Mouse (Mus musculus) layer of hippocampus, adult 2 months (tissue): Measurements from ENCODE around the gene D330020A13Rik. TPM values are rescaled to one million over a fixed set of nuclear protein-coding genes. Genes with fewer than 3 reads are reported as not detected.

Experiments used
- DNase-seq, 2 experiments: peaks; one replicate each; pipeline ENCODE4 v3.0.0; 2022; ENCODE audit warnings: low spot score in 2 of 2
- H3K27ac ChIP-seq: fragments of 200-600 bp; 2 replicates; pipeline ENCODE4 v1.8.1; 2022
- H3K4me3 ChIP-seq: fragments of 200-600 bp; 2 replicates; pipeline ENCODE4 v1.8.1; 2022; ENCODE audit warnings: mild to moderate bottlenecking
- CTCF ChIP-seq: fragments of 200-600 bp; conservative IDR thresholded peaks from 2 replicates; pipeline ENCODE4 v1.8.1; 2022; ENCODE audit warnings: antibody characterized with exemption, mild to moderate bottlenecking, moderate library complexity
- long read RNA-seq, 2 experiments: library from polyadenylated mRNA; stranded (forward); transcript quantifications; one replicate each; pipeline ENCODE4 v2.0.0; 2021; ENCODE audit warnings: borderline mapping rate in 2 of 2
- total RNA-seq, 2 experiments: library from RNA; stranded (reverse); gene quantifications; 2 replicates each; pipeline ENCODE4 v1.2.3; 2021

D330020A13Rik gene
- not detected for total RNA-seq
- long read RNA-seq, experiment 1, result 0 reads
- long read RNA-seq, experiment 2, result 0 reads

- DNase-seq, result peak; percentile 39 to 59
- H3K4me3 ChIP-seq, result peak within 1 kb of the TSS; percentile 71
- TF ChIP-seq CTCF, result no peak
- peak within 1 kb of the TSS; percentile 41; the same call in 1 of the 2 replicates for H3K27ac ChIP-seq
These were observed at the start of gene D330020A13Rik, which contains the start of gene B4galnt3 for GRCm38 (mm10) chr6:120294056-120294784. D330020A13Rik (plus strand) TSS chr6:120294364. B4galnt3 (minus strand) TSS chr6:120294559.

DNA sequence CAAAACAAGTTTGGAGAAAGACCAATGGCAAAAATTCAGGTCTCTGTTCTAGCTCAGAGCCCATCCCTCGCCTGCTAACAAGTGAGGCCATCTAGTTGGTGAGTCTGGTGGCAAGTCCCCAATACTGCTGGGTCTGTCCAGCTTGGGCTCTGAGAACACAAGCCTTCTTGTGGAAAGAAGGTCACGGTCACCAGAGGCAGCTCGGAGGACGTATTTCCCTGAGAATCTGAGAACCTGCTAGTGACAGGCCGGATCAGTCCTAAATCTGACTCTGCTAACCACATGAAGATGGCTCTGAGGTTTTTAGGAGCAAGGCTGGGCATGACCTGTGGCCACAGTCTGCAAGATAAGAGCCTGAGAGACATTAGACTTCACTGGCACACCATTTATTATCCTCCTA is 47.5 kb upstream of the D330020A13Rik start:
- no peak for TF ChIP-seq CTCF
- Histone ChIP-seq H3K27ac (no peak overlapping the region), H3K4me3 (no peak overlapping the region)
- DNase-seq, result no peak

- Histone ChIP-seq H3K4me3 (no peak overlapping the region), H3K27ac (no peak overlapping the region)
- no peak for DNase-seq
- no peak for TF ChIP-seq CTCF
These were observed 44.3 kb upstream of the D330020A13Rik start for GRCm38 (mm10) chr6:120249831-120250230.

DNA sequence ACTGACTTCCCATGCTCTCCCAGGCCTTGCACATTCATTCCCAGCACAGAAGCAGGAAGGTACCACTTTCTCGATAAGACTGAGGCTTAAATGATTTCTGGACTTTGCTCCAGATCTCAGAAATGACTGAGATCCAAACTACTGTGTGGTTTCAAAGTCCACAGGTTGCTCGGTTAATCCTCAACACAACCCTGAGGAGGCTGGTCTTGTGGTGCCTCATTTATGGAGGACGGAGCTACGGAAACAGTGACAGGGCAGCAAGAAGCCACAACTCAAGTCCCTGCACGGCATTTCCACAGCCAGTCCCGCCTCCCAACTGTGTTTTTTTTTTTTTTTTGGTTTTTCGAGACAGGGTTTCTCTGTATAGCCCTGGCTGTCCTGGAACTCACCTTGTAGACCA is 43.2 kb upstream of the D330020A13Rik start:
- Histone ChIP-seq H3K27ac (no peak overlapping the region), H3K4me3 (no peak overlapping the region)
- TF ChIP-seq CTCF, result no peak
- DNase-seq, result no peak

- DNase-seq, result no peak
- no peak for TF ChIP-seq CTCF
- no peak overlapping the region for H3K4me3 ChIP-seq
- no peak overlapping the region for H3K27ac ChIP-seq
These were observed 41.4 kb upstream of the D330020A13Rik start for GRCm38 (mm10) chr6:120252741-120253140.

DNA sequence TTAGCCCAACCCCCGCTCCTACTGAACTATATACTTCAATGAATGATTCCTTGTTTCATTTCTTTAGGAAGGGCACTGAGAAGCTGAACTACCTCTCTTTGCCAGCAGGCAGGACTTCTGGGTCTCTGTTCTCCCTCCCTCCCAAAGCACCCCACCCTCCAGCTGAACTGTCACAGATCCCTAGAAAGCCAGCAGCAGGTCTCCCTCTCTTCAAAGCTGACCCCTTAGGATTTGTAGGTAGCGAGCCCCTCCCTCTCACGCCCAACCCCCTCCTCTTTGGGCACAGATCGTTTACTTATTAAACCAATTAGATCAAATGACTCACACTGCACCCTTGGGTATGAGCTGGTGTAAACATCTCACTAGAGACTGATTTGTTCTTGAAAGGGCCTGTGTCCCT is 39.5 kb upstream of the D330020A13Rik start:
- no peak for TF ChIP-seq CTCF
- Histone ChIP-seq H3K4me3 (no peak overlapping the region), H3K27ac (no peak overlapping the region)
- DNase-seq, result no peak

GRCm38 (mm10) chr6:120255144-120255543 is 39.0 kb upstream of the D330020A13Rik start:
- Histone ChIP-seq H3K4me3 (no peak overlapping the region), H3K27ac (no peak overlapping the region)
- no peak for DNase-seq
- no peak for TF ChIP-seq CTCF

- DNase-seq, result no peak
- Histone ChIP-seq H3K27ac (no peak overlapping the region), H3K4me3 (no peak overlapping the region)
- TF ChIP-seq CTCF, result no peak
These were observed 38.5 kb upstream of the D330020A13Rik start for GRCm38 (mm10) chr6:120255701-120256100.

DNA sequence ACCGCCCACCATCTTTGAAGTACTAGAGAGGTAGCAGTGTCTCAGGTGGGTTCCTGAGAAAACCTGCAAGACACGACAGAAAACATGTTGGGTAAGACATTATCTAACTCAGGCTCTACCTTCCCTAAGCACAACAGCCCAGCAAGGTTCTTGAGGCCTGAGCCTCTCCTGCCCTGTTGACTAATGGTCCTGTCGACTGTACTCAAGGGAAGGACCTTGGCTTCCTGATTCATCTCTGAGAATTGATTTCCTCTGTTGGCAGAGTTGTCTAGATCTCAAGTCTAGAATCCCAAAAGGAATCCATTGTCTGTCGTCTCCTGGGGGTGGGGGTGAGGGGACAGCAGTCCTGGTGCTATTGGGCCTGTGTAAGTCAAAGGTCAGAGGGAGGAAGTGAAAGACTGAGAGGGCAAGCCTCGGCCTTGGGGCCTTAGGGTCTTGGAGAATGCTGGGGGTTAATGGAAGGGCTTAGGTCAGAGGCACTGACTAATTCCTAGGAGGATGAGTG is 37.7 kb upstream of the D330020A13Rik start:
- Histone ChIP-seq H3K27ac (no peak overlapping the region), H3K4me3 (no peak overlapping the region)
- DNase-seq, result no peak
- TF ChIP-seq CTCF, result no peak

DNA sequence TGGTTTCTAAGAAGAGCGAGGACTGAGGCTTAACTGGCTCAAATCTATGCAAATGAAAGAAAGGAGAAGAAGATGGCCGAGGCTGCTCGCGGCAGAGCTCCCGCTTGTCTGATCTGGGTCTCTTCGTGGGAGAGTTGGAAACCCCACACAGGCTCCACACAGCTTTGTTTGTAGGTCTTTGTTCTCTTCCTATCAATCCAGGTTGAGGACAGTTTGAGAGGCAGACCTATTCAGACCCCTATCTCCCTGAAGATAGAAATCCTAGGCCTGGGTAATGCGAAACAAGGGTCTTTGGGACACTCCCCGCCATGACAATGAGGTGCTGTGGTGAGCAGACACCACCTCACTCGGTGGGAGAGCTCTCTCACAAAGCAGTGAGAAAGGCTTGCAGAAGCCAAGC is 34.7 kb upstream of the D330020A13Rik start:
- no peak for DNase-seq
- TF ChIP-seq CTCF, result no peak
- no peak overlapping the region for H3K27ac ChIP-seq
- H3K4me3 ChIP-seq, result no peak overlapping the region

DNA sequence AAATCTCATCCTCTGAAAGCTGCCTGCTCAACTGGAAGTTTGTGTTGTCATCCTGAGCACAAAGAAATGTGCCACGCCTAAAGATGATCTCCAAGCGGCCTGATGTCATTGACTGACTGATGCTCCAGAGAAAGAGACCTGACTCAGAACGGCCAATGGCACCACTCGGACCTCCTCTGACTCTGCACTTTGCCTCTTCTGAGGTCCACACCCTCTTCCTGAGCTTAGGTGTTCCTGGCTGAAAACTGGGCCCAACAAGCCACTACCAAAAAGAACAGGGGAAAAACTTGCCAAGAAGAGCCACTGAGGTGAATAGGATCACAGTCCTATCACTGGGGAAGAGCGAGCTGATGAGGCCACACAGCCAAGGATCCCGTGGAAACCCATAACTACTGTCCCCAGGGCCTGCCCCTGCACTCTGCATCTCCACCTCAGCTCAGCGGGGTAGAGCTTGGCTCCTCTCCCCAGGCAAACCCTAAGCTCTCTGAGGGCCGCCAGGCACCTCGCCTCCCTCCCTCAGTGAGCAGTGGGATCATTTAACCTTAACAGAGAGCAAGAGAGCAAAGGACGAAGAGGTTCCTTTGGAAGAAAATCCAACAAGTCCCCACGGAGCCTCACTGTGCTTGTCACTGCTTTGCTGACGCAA is 31.2 kb upstream of the D330020A13Rik start:
- TF ChIP-seq CTCF, result no peak
- Histone ChIP-seq H3K27ac (no peak overlapping the region), H3K4me3 (no peak overlapping the region)
- DNase-seq, result no peak

DNA sequence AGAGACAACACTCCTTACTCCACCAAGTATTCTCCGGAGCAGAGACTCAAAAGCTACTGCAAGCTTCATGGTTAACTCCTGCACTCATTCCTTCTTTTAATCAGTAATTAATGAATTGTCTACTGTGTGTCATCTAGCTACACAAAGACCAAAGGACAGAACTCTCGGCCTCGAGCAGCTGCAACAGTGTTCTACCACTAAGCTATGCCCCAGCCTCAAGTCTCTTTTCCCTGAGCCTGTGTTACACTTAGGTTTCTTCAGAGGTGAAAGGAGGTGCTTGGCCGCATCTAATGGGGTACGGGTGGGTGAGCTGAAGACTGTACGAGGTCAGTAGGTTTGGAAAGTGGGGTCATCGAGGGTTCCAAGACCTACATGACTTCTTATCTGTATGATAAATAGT is 30.6 kb upstream of the D330020A13Rik start:
- no peak for TF ChIP-seq CTCF
- no peak for DNase-seq
- H3K27ac ChIP-seq, result no peak overlapping the region
- no peak overlapping the region for H3K4me3 ChIP-seq

DNA sequence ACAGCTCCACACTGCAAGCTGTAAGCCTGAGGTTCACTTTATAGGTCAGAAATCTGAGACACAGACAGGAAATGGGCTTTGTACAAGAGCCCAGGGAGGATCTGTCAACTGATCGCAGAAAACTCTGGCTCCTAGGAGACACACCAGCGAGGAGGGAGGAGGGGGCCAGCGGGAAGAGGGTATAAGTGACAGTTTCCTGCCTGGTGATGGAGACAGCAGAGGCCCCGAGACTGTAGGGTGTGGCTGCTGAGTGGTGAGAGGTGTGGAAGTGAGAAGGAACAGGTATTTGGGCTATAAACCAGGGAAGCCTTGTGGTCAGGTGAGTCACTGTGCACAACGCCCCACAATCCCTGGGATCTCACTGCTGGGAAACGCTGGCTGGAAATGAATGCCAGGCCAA is 30.0 kb upstream of the D330020A13Rik start:
- DNase-seq, result no peak
- Histone ChIP-seq H3K27ac (no peak overlapping the region), H3K4me3 (no peak overlapping the region)
- no peak for TF ChIP-seq CTCF

DNA sequence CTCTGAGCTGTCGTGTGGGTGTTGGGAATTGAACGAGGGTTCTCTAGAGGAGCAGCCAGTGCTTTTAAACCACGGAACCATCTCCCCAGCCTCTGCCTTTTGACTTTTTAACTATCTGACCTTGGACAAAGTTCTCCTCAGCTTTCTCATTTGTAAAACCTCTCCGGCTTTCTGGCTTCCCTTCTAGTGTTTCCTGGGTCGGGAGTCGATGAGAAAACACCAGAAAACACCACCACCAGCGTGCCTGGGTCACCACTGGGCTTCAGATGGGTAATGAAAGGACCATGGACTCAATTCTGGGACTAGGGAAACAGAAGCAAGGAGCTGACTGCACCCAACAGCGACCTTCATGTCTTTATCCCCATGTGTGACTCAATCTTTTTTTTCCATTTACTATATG is 20.0 kb upstream of the D330020A13Rik start:
- no peak overlapping the region for H3K4me3 ChIP-seq
- TF ChIP-seq CTCF, result no peak
- no peak for DNase-seq
- no peak overlapping the region for H3K27ac ChIP-seq
